Mouse (Mus musculus) testis, adult 2 months (tissue): ENCODE measurements around the gene Hs3st5. TPM values are rescaled to one million over a fixed set of nuclear protein-coding genes. Genes with fewer than 3 reads are reported as not detected.
"Not testable (repeated sequence)": the region's sequence is repeated elsewhere in the genome, so short reads cannot be mapped to it uniquely, and the experiment has no call there.

Experiments
- H3K27ac ChIP-seq: fragments of 200-500 bp; 2 replicates; pipeline ENCODE4 v1.5.1; 2012; ENCODE audit warnings: low read depth, low read length; ENCODE audit not compliant: control insufficient read depth, insufficient read depth
- H3K27me3 ChIP-seq: fragments of 200-500 bp; 2 replicates; pipeline ENCODE4 v1.6.1; 2012; ENCODE audit warnings: mild to moderate bottlenecking, low read length, moderate library complexity; ENCODE audit not compliant: control insufficient read depth, insufficient read depth
- H3K36me3 ChIP-seq: fragments of 200-500 bp; 2 replicates; pipeline ENCODE4 v1.6.1; 2012; ENCODE audit warnings: mild to moderate bottlenecking, low read length; ENCODE audit not compliant: control insufficient read depth, insufficient read depth
- H3K4me1 ChIP-seq: fragments of 200-500 bp; 2 replicates; pipeline ENCODE4 v1.6.1; 2012; ENCODE audit warnings: low read length; ENCODE audit not compliant: control insufficient read depth, insufficient read depth
- H3K4me3 ChIP-seq: fragments of 200-500 bp; 2 replicates; pipeline ENCODE4 v1.5.1; 2012; ENCODE audit warnings: low read depth, mild to moderate bottlenecking, low read length, moderate library complexity, mixed read lengths; ENCODE audit not compliant: control insufficient read depth
- CTCF ChIP-seq: fragments of 200-500 bp; IDR thresholded peaks from 2 replicates; pipeline ENCODE4 v1.5.1; 2012; ENCODE audit warnings: low read depth, mild to moderate bottlenecking, inconsistent platforms, low read length, moderate library complexity; ENCODE audit not compliant: control insufficient read depth, insufficient read depth, insufficient replicate concordance
- POLR2A ChIP-seq: fragments of 200-500 bp; IDR thresholded peaks from 2 replicates; pipeline ENCODE4 v1.6.1; 2012; ENCODE audit warnings: low read depth, mild to moderate bottlenecking, inconsistent platforms, low read length, moderate library complexity; ENCODE audit not compliant: control insufficient read depth
- polyA plus RNA-seq: library from polyadenylated mRNA; depleted of rRNA; stranded (reverse); fragments of >200 nt; gene quantifications from 2 replicates; pipeline ENCODE4 v1.2.3, GENCODE M21; 2012

Hs3st5 gene
- polyA plus RNA-seq, 1 experiment, result not detected

- H3K36me3 ChIP-seq, result no peaks in the 10 kb centered on the region
- no peak for TF ChIP-seq POLR2A
- TF ChIP-seq CTCF, result no peak
Measured at GRCm38 (mm10) chr10:36533633-36534335, 27.2 kb downstream of the Hs3st5 start.

GRCm38 (mm10) chr10:36546622-36547021, 40.0 kb downstream of the Hs3st5 start:
- Histone ChIP-seq H3K36me3 (no peaks in the 10 kb centered on the region), H3K27ac (no peak overlapping the region), H3K4me3 (no peak overlapping the region), H3K27me3 (no peaks in the 10 kb centered on the region), H3K4me1 (no peaks in the 10 kb centered on the region)
- TF ChIP-seq POLR2A (no peak), CTCF (no peak)

More at GRCm38 (mm10) chr10:36533633-36534335, 27.2 kb downstream of the Hs3st5 start:
- no peak overlapping the region for H3K27ac ChIP-seq
- no peaks in the 10 kb centered on the region for H3K4me1 ChIP-seq
- no peak overlapping the region for H3K4me3 ChIP-seq
- no peaks in the 10 kb centered on the region for H3K27me3 ChIP-seq

DNA sequence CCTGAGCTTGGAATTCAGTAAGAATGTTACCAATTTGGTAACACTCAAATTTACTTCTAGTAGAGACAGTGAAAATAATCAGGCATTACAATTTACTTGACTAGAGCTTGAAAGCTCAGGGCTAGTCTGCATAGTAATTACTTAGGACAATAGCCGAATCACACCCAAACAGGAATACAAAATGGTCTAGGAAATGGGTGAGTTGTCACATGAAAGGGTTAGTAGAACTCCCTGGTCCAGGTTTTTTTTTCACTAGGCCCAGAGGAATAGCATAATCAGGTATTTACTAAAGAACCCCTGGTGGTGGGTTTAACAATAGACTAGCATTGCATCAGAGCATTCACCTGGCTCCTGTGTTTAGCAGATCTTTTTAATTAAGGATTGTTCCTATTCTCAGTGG, 41.1 kb downstream of the Hs3st5 start:
- not testable (repeated sequence) for H3K27me3 ChIP-seq, H3K4me3 ChIP-seq, H3K4me1 ChIP-seq, H3K36me3 ChIP-seq, H3K27ac ChIP-seq

DNA sequence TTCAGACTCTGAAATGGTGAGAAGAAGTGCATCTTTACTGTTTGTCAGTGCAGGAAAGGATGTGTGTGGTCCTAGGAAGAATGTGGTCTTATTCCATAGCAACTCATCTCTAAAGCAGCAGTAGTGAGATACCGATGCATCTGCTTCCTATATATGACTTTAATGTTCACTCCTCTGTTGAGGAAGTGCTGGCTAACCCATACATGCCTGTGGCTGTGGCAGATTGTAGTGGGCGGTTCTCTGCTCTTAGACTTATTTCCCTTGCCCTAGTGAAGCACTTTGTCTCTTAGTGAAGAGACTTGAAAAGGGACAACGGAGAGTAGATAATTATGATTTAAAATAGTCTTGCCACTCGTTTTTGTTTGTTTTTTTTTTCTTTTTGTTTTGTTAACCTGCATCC, 47.4 kb downstream of the Hs3st5 start:
- H3K27ac ChIP-seq, result no peak overlapping the region
- no peaks in the 10 kb centered on the region for H3K4me1 ChIP-seq
- TF ChIP-seq POLR2A, result no peak
- no peak for TF ChIP-seq CTCF
- H3K4me3 ChIP-seq, result no peak overlapping the region
- no peaks in the 10 kb centered on the region for H3K27me3 ChIP-seq
- H3K36me3 ChIP-seq, result no peaks in the 10 kb centered on the region

- no peaks in the 10 kb centered on the region for H3K4me1 ChIP-seq
- TF ChIP-seq POLR2A (no peak), CTCF (no peak)
- H3K27ac ChIP-seq, result no peak overlapping the region
- no peaks in the 10 kb centered on the region for H3K27me3 ChIP-seq
- H3K36me3 ChIP-seq, result no peaks in the 10 kb centered on the region
- H3K4me3 ChIP-seq, result no peak overlapping the region
Measured at GRCm38 (mm10) chr10:36554941-36555888, 48.6 kb downstream of the Hs3st5 start.

DNA sequence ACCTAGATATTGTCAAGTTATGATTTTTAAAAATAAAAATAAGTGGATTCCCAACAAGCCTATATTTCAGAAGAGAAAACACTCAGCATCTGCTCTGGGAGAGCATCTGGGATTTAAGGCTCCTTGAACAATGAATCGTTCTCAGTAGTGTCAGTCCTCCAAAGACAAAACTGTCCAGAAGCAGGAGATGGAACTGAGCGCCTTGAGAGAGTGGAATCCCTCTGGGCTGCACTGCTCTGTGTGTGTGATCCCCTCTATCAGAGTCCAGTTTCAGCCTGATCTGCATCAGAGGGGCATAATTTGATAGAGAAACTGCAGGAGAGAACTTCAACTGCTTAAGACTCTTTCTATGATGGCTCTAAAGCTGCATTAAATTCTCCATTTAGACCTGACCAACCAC, 49.5 kb downstream of the Hs3st5 start:
- Histone ChIP-seq H3K4me1 (no peaks in the 10 kb centered on the region), H3K36me3 (no peaks in the 10 kb centered on the region), H3K27me3 (no peaks in the 10 kb centered on the region), H3K27ac (no peak overlapping the region), H3K4me3 (no peak overlapping the region)
- no peak for TF ChIP-seq CTCF
- no peak for TF ChIP-seq POLR2A

DNA sequence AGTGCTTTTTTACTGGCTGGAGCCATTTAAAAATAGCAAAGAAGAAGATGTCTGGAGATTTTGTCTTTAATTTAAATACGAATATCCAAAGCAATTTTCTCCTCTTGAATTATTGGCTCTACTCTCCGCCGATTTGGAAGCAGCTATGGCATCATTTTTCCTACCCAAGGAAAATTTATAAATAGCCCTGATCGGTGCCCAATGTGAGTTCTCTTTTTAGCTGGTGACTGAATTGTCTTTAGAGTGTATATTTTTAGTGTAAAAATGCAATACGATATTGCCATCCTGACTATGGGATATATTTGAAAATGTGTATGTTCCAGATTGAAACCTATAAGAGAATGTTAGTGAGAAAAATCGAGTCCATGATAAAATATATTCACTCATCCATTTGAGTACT, 51.1 kb downstream of the Hs3st5 start:
- Histone ChIP-seq H3K27me3 (no peaks in the 10 kb centered on the region), H3K4me3 (no peak overlapping the region), H3K27ac (no peak overlapping the region), H3K4me1 (no peaks in the 10 kb centered on the region), H3K36me3 (no peaks in the 10 kb centered on the region)
- TF ChIP-seq POLR2A (no peak), CTCF (no peak)

GRCm38 (mm10) chr10:36558736-36559135, 52.1 kb downstream of the Hs3st5 start:
- Histone ChIP-seq H3K36me3 (no peaks in the 10 kb centered on the region), H3K27me3 (no peaks in the 10 kb centered on the region), H3K27ac (no peak overlapping the region), H3K4me1 (no peaks in the 10 kb centered on the region), H3K4me3 (no peak overlapping the region)
- TF ChIP-seq CTCF, result no peak
- TF ChIP-seq POLR2A, result no peak
